8 mouse cellular contexts compared by ENCODE assay signal in the genomic region with DNA sequence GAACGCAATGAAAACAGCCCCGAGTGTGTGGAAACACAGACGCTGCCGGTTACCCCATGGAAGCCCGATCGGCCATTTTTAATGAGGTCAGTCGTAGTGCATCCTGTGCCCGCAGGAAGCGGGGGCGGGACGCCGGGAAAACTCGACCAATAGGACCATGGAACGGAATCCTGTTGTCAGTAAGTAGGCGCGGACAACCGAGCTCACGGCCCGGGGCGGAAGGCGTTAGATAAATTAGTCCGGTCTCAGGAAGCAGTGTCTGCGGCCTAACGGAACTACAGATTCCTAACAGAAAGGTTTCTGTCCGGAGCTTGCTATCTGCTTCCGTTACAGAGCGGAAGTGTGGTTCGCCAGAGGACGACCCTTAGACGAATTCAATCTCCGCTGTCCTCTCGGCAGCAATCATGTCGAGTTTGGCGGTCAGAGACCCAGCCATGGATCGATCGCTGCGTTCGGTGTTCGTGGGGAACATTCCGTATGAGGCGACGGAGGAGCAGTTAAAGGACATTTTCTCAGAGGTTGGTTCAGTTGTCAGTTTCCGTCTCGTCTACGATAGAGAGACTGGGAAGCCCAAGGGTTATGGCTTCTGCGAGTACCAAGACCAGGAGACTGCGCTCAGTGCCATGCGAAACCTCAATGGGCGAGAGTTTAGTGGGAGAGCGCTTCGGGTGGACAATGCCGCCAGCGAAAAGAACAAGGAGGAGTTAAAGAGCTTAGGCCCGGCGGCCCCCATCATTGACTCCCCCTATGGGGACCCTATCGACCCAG. TPM values are rescaled to one million over a fixed set of nuclear protein-coding genes. Genes with fewer than 3 reads are reported as not detected.
A peak's percentile ranks its signal among the peaks of the same experiment; 100 is the strongest.
DNase-seq lines count a peak whose midpoint lies in the region; ATAC-seq lines count a peak whose summit lies in the region.

Cstf2t (plus strand) TSS at position 176 of the 768 bp plus-strand sequence.

- peak; percentile 99 to 100 for DNase-seq in adrenal gland, adult (ENCODE audit: inconsistent age in 2 of 2, low spot score in 1 of 2)
- DNase-seq in embryo, embryonic 10.5 days (ENCODE audit: low spot score) = peak; percentile 99
- peak; percentile 99 for DNase-seq in gastrocnemius, postnatal 14 days
- peak; percentile 99 to 100 for DNase-seq in left cerebral cortex, postnatal 10 days (ENCODE audit: extremely low spot score in 1 of 2, low spot score in 2 of 2)
- DNase-seq in right cerebral cortex, postnatal 25 days = peak; percentile 99
- DNase-seq in urinary bladder, postnatal 4 days (ENCODE audit: low spot score in 2 of 2) = peak; percentile 98

- peak; percentile 97 for ATAC-seq in inflammation-experienced regulatory T-cells, adult 6 months
- ATAC-seq in megakaryocyte-erythroid progenitor cell, adult 5-6 weeks (replicated peaks; ENCODE audit: low FRiP score, low TSS enrichment, poor library complexity, severe bottlenecking) = peak; percentile 100

- intact Hi-C loops in gastrocnemius, postnatal 14 days (cut with DNase I; ENCODE audit: low total_unique reads) = no loop called here
- intact Hi-C loops in left cerebral cortex, postnatal 10 days (cut with DNase I) = loop anchor here (10.0 kb wide), 1 partner anchor 238 kb away; no protein-coding TSS in a partner anchor

RNA-seq across cellular contexts. Expression of gene Cstf2t, which starts in this region (rescaled TPM):
- total RNA-seq in gastrocnemius, postnatal 14 days (2021) = 10 to 100 TPM; 18.4 to 19.4 TPM
- polyA plus RNA-seq in inflammation-experienced regulatory T-cells, adult 6 months (2017; shearing (Covaris generic)) = 10 to 100 TPM; 14.3 to 16.2 (median 15.9) TPM
- 10 to 100 TPM; 63.9 to 68.1 TPM for total RNA-seq in left cerebral cortex, postnatal 10 days (2021)
- total RNA-seq in megakaryocyte-erythroid progenitor cell, adult 5-6 weeks (2014; fragmentation: Nextera tagmentation) = 14.9 and 16.7 TPM in 2 replicates
- total RNA-seq in megakaryocyte-erythroid progenitor cell, adult 5-6 weeks (2017) = 28.4 and 32.6 TPM in 2 replicates

Comparison
In these comparisons a context has a peak if more than half of its experiments do, and no peak if none do; other contexts are left out.
1. Peak in every context shown above with its lines: DNase-seq and ATAC-seq.